Mouse (Mus musculus): ENCODE results near the gene Rtca. TPM values are rescaled to one million over a fixed set of nuclear protein-coding genes. Genes with fewer than 3 reads are reported as not detected.

Gene Rtca
- total RNA-seq (2012; rRNA removed) = 36.4 and 50.4 TPM in 2 replicates

DNA sequence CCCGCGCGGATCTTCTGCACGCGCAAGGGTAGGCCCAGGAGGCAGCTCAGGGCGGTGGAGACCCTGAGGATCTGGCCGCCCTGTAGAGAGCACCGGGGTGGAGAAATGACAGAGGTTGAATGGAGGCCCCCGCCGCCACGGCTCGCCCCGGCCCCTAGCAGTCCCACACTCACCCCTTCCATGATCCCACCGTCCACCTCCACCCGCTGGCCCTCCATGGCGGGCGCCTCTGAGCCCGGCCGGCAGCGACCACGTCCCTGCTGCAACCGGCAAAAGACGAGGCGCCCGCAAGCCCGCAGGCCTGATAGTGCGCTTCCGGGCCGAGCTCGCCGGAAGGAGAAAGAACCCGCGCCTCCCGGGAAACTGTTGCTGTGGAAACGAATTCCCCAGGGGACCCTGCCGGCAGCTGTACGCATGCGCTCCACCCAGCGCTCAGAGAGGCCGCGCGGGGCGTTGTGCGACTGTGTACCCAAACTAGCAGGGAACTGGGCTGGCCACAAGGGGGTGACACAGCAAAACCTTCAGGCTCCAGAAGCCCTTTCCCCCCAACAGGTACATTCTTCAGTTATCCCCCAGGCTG is at the start of gene Rtca:
TSS of gene Rtca (minus strand) at position 437 of the 580 bp plus-strand sequence.
- no peak for TF ChIP-seq CHD2 (IDR thresholded peaks at IDR 0.05; ENCODE audit: low read depth, low read length)
- 0 out of 2 replicates have a peak, but pooled peaks have one; percentile 50 for TF ChIP-seq HCFC1 (IDR thresholded peaks at IDR 0.05; ENCODE audit: borderline replicate concordance, insufficient read depth, low read length)
- peak; percentile 54; the same call in 1 of the 2 replicates for TF ChIP-seq ZC3H11A (IDR thresholded peaks at IDR 0.05; ENCODE audit: borderline replicate concordance, low read depth, low read length)
- TF ChIP-seq MAFK (IDR thresholded peaks at IDR 0.05; ENCODE audit: insufficient read depth, low read depth, low read length) = peak; percentile 52; the same call in 1 of the 2 replicates
- in situ Hi-C loops (cut with MboI; ENCODE audit: low sequenced_read_pairs in 2 of 2, unreplicated experiment in 2 of 2) = no loop called here
- H3K27ac ChIP-seq (ENCODE audit: insufficient read depth, low read depth, low read length, poor library complexity, severe bottlenecking) = no peak within 1 kb of the TSS; the same call in 1 of the 2 replicates
- DNase-seq (ENCODE audit: low read depth, low spot score) = peak; percentile 96
- H3K36me3 ChIP-seq (ENCODE audit: control insufficient read depth, insufficient read depth, low read length, poor library complexity, severe bottlenecking) = peaks cover 13% of the 10 kb centered on the region
- H3K4me3 ChIP-seq (ENCODE audit: insufficient read depth in 1 of 2, low read depth in 1 of 2, low read length in 2 of 2, poor library complexity in 1 of 2, severe bottlenecking in 1 of 2) = peak within 1 kb of the TSS; percentile 72 to 98
- H3K9ac ChIP-seq (ENCODE audit: insufficient read depth, low read depth, low read length, poor library complexity, severe bottlenecking) = peak within 1 kb of the TSS; percentile 96
- peaks cover 0 to 8% of the 10 kb centered on the region in 2 experiments; a peak in 1 of 4 replicates for H3K4me1 ChIP-seq (ENCODE audit: control insufficient read depth in 2 of 2, insufficient read depth in 2 of 2, low read length in 2 of 2, poor library complexity in 1 of 2)
- H3K9me3 ChIP-seq (ENCODE audit: control insufficient read depth, insufficient read depth, low read depth, low read length) = no peaks in the 10 kb centered on the region

DNA sequence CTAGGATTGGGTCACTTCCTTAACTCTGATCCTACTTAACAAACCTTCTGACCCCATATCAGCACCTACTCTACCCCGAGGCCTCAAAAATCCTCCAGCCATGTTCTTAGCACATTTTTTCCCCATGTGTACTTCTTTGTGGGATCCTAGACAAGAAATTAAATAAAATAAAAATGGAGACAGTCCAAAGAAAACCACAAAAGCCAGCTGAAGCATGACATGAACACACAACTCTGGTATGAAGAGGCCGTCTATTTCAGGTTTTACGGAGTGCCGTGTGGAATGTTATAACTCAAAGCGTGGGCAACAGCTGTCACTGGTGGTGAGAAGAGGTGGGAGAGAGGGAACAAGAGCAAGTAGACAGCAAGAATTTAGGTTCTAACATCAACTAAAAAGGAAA is 43.4 kb upstream of the Rtca start:
- Histone ChIP-seq H3K36me3 (ENCODE audit: control insufficient read depth, insufficient read depth, low read length, poor library complexity, severe bottlenecking) (peaks cover 12% of the 10 kb centered on the region; the same call in 1 of the 2 replicates), H3K9ac (ENCODE audit: insufficient read depth, low read depth, low read length, poor library complexity, severe bottlenecking) (no peak overlapping the region), H3K9me3 (ENCODE audit: control insufficient read depth, insufficient read depth, low read depth, low read length) (no peaks in the 10 kb centered on the region), H3K4me3 (ENCODE audit: insufficient read depth in 1 of 2, low read depth in 1 of 2, low read length in 2 of 2, poor library complexity in 1 of 2, severe bottlenecking in 1 of 2) (no peak overlapping the region), H3K4me1 (ENCODE audit: control insufficient read depth in 2 of 2, insufficient read depth in 2 of 2, low read length in 2 of 2, poor library complexity in 1 of 2) (no peaks in the 10 kb centered on the region), H3K27ac (ENCODE audit: insufficient read depth, low read depth, low read length, poor library complexity, severe bottlenecking) (no peak overlapping the region)
- in situ Hi-C loops (cut with MboI; ENCODE audit: low sequenced_read_pairs in 2 of 2, unreplicated experiment in 2 of 2) = no loop called here
- no peak for DNase-seq (ENCODE audit: low read depth, low spot score)
- no peak for TF ChIP-seq HCFC1 (IDR thresholded peaks at IDR 0.05; ENCODE audit: borderline replicate concordance, insufficient read depth, low read length)
- TF ChIP-seq CHD2 (IDR thresholded peaks at IDR 0.05; ENCODE audit: low read depth, low read length) = no peak
- no peak for TF ChIP-seq ZNF384 (IDR thresholded peaks at IDR 0.05; ENCODE audit: low read depth, low read length)
- no peak for TF ChIP-seq MAFK (IDR thresholded peaks at IDR 0.05; ENCODE audit: insufficient read depth, low read depth, low read length)
- no peak for TF ChIP-seq ZC3H11A (IDR thresholded peaks at IDR 0.05; ENCODE audit: borderline replicate concordance, low read depth, low read length)

DNA sequence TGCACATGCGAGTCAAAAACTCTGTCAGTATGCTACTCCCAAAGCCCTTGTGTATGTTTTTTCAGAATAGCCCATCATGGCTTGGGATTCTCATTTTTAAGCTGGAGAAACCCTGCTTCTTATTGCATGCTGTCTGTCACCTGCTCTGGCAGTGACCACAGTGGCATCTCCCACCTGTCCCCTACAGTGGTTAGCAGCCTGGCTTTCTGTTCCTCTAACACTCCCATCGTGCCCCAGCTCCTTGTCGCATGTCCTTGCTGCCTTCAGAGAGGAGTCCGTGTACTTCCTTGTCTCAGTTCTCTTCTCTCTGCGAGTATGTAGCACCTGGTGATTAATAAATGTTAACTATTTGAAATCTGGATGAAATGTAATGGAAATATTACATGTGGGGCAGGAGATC is 39.4 kb upstream of the Rtca start:
- DNase-seq (ENCODE audit: low read depth, low spot score) = no peak
- Histone ChIP-seq H3K9ac (ENCODE audit: insufficient read depth, low read depth, low read length, poor library complexity, severe bottlenecking) (no peak overlapping the region), H3K4me3 (ENCODE audit: insufficient read depth in 1 of 2, low read depth in 1 of 2, low read length in 2 of 2, poor library complexity in 1 of 2, severe bottlenecking in 1 of 2) (no peak overlapping the region), H3K36me3 (ENCODE audit: control insufficient read depth, insufficient read depth, low read length, poor library complexity, severe bottlenecking) (peaks cover 19% of the 10 kb centered on the region), H3K4me1 (ENCODE audit: control insufficient read depth in 2 of 2, insufficient read depth in 2 of 2, low read length in 2 of 2, poor library complexity in 1 of 2) (no peaks in the 10 kb centered on the region), H3K9me3 (ENCODE audit: control insufficient read depth, insufficient read depth, low read depth, low read length) (no peaks in the 10 kb centered on the region), H3K27ac (ENCODE audit: insufficient read depth, low read depth, low read length, poor library complexity, severe bottlenecking) (no peak overlapping the region)
- in situ Hi-C loops (cut with MboI; ENCODE audit: low sequenced_read_pairs in 2 of 2, unreplicated experiment in 2 of 2) = no loop called here
- TF ChIP-seq CHD2 (IDR thresholded peaks at IDR 0.05; ENCODE audit: low read depth, low read length) (no peak), ZNF384 (IDR thresholded peaks at IDR 0.05; ENCODE audit: low read depth, low read length) (no peak), HCFC1 (IDR thresholded peaks at IDR 0.05; ENCODE audit: borderline replicate concordance, insufficient read depth, low read length) (no peak), MAFK (IDR thresholded peaks at IDR 0.05; ENCODE audit: insufficient read depth, low read depth, low read length) (no peak), ZC3H11A (IDR thresholded peaks at IDR 0.05; ENCODE audit: borderline replicate concordance, low read depth, low read length) (no peak)

DNA sequence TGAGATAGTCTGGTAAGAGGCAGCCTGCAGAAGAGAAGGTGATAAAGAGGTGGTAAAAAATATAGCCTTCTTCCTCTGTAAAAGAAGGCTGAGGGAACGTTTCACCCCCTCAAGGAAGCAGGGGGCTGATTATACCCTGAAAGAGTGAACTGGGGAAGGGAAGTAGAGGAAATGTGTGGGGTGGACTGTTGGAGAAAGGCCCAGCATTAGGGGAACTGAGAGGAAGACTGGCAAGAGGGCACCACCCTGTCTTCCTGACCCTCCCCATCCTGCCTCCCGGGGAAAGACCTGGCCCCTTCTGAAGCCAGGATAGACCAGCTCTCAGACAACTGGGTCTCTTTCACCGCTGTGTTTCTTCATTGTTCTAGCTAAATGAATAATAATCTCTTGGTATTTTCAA is 34.5 kb upstream of the Rtca start:
- H3K9ac ChIP-seq (ENCODE audit: insufficient read depth, low read depth, low read length, poor library complexity, severe bottlenecking) = no peak overlapping the region
- no peak overlapping the region for H3K27ac ChIP-seq (ENCODE audit: insufficient read depth, low read depth, low read length, poor library complexity, severe bottlenecking)
- H3K4me3 ChIP-seq (ENCODE audit: insufficient read depth in 1 of 2, low read depth in 1 of 2, low read length in 2 of 2, poor library complexity in 1 of 2, severe bottlenecking in 1 of 2) = no peak overlapping the region
- peaks cover 31% of the 10 kb centered on the region for H3K36me3 ChIP-seq (ENCODE audit: control insufficient read depth, insufficient read depth, low read length, poor library complexity, severe bottlenecking)
- in situ Hi-C loops (cut with MboI; ENCODE audit: low sequenced_read_pairs in 2 of 2, unreplicated experiment in 2 of 2) = no loop called here
- no peak for DNase-seq (ENCODE audit: low read depth, low spot score)
- no peaks in the 10 kb centered on the region for H3K9me3 ChIP-seq (ENCODE audit: control insufficient read depth, insufficient read depth, low read depth, low read length)
- 0 out of 4 replicates have a peak, but pooled peaks cover 0 to 1% of the 10 kb centered on the region in 2 experiments for H3K4me1 ChIP-seq (ENCODE audit: control insufficient read depth in 2 of 2, insufficient read depth in 2 of 2, low read length in 2 of 2, poor library complexity in 1 of 2)
- no peak for TF ChIP-seq MAFK (IDR thresholded peaks at IDR 0.05; ENCODE audit: insufficient read depth, low read depth, low read length)
- TF ChIP-seq CHD2 (IDR thresholded peaks at IDR 0.05; ENCODE audit: low read depth, low read length) = no peak
- no peak for TF ChIP-seq ZC3H11A (IDR thresholded peaks at IDR 0.05; ENCODE audit: borderline replicate concordance, low read depth, low read length)
- TF ChIP-seq ZNF384 (IDR thresholded peaks at IDR 0.05; ENCODE audit: low read depth, low read length) = no peak
- no peak for TF ChIP-seq HCFC1 (IDR thresholded peaks at IDR 0.05; ENCODE audit: borderline replicate concordance, insufficient read depth, low read length)
